Comparison of ENCODE assay signal across 16 mouse cellular contexts in the genomic region with DNA sequence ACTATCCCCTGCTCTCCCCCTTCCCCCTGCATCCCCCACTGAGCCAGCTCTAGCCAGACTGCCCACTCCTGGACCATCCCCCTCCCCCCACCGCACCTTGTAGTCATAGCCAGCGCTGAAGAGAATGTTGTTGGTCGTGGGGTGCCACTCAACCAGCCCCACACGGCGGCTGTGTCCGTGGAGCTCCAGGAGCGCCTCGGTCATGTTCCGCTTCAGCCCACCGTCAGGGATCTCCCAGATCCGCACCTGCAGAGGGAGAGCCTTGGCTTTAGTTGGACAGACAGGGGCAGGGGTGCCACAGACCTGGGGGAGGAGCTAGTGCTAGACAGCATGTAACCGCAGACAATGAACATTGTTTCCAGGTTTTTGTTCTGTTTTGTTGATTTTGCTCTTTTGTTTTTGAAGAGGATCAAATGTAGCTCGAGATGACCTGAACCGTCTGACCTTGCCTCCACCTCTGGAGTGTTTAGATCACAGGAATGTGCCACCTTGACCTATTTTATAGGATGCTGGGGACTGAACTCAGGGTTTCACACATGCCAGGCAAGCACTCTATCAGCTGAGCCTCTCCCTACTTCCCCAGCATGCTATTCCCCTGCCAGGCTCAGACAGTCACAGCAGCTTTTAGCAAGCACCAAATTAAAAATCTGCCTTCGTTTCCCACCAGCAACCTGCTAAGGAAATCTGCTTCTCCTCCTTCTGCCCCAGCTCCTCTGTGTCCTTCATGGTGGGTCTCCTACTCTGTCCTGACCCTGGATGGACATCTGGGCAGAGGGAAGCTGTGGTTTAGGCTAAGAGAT.
DNase-seq lines count a peak whose midpoint lies in the region; ATAC-seq and TF ChIP-seq lines count a peak whose summit lies in the region.
"Had no signal": no experiment of that assay in that cellular context is flagged by ENCODE, and none has a peak within 500 bp of the region (broad histone marks: within the 10 kb centered on the region; RNA-seq: fewer than 3 reads in every experiment).

No protein-coding gene starts in this region.

- peak; percentile 40 for DNase-seq in cerebellum, adult 11-12 months
- no peak for DNase-seq in cerebellum, adult 9-10 months
- DNase-seq in midbrain, embryonic 10.5 days (ENCODE audit: low spot score): no peak
- DNase-seq in midbrain, embryonic 14.5 days: no peak
- DNase-seq: kidney, adult 2 months; left cerebral cortex, postnatal 4 days; lung, postnatal 4 days; right cerebral cortex, postnatal 14 days; thymus, postnatal 14 days had no signal

- no peaks in the 10 kb centered on the region for H3K36me3 ChIP-seq in heart, embryonic 11.5 days (ENCODE audit: control insufficient read depth, insufficient read depth, low read length)
- peaks cover 15% of the 10 kb centered on the region for H3K36me3 ChIP-seq in heart, embryonic 12.5 days
- H3K36me3 ChIP-seq in midbrain, embryonic 10.5 days: peaks cover 31% of the 10 kb centered on the region
- H3K36me3 ChIP-seq in midbrain, embryonic 14.5 days (ENCODE audit: control insufficient read depth, insufficient read depth, low read length): peaks cover 40% of the 10 kb centered on the region
- H3K36me3 ChIP-seq: embryonic facial prominence, embryonic 15.5 days; G1E; liver, embryonic 15.5 days had no signal

- H3K4me3 ChIP-seq in heart, embryonic 11.5 days (ENCODE audit: low read depth, low read length): no peak overlapping the region
- H3K4me3 ChIP-seq in heart, embryonic 12.5 days: no peak overlapping the region
- no peak overlapping the region for H3K4me3 ChIP-seq in midbrain, embryonic 10.5 days
- no peak overlapping the region for H3K4me3 ChIP-seq in midbrain, embryonic 14.5 days (replicated peaks; ENCODE audit: low read depth, low read length)
- no peak overlapping the region for H3K4me3 ChIP-seq in cortical plate, adult 2 months (ENCODE audit: insufficient read depth, low read length)
- H3K4me3 ChIP-seq: embryonic facial prominence, embryonic 15.5 days; liver, embryonic 15.5 days had no signal

- no peaks in the 10 kb centered on the region for H3K27me3 ChIP-seq in heart, embryonic 11.5 days (ENCODE audit: control insufficient read depth, insufficient read depth, low read length)
- H3K27me3 ChIP-seq in heart, embryonic 12.5 days (replicated peaks): no peaks in the 10 kb centered on the region
- no peaks in the 10 kb centered on the region for H3K27me3 ChIP-seq in midbrain, embryonic 10.5 days (ENCODE audit: low read depth, poor library complexity, severe bottlenecking)
- H3K27me3 ChIP-seq in midbrain, embryonic 14.5 days (ENCODE audit: control insufficient read depth, insufficient read depth, low read length): no peaks in the 10 kb centered on the region
- H3K27me3 ChIP-seq: embryonic facial prominence, embryonic 15.5 days; liver, embryonic 15.5 days had no signal

- no peak for TF ChIP-seq POLR2A in cortical plate, adult 2 months (IDR thresholded peaks at IDR 0.05; ENCODE audit: extremely low read depth, insufficient read depth, low read length)

- ATAC-seq in heart, embryonic 11.5 days (replicated peaks; ENCODE audit: insufficient number of reproducible peaks, low FRiP score, low TSS enrichment): no peak
- no peak for ATAC-seq in heart, embryonic 12.5 days (ENCODE audit: insufficient number of reproducible peaks, low FRiP score)
- ATAC-seq in midbrain, embryonic 14.5 days (ENCODE audit: low FRiP score, low TSS enrichment): no peak
- ATAC-seq in monocyte, adult 5-6 weeks (replicated peaks; ENCODE audit: insufficient number of reproducible peaks, low FRiP score, low TSS enrichment, poor library complexity, severe bottlenecking): no peak

- no peak for TF ChIP-seq CTCF in cortical plate, adult 2 months (IDR thresholded peaks at IDR 0.05; ENCODE audit: extremely low read depth, insufficient read depth, low read length)

- no peak overlapping the region for H3K27ac ChIP-seq in heart, embryonic 11.5 days (ENCODE audit: low read depth, low read length)
- no peak overlapping the region for H3K27ac ChIP-seq in heart, embryonic 12.5 days (ENCODE audit: poor library complexity, severe bottlenecking)
- H3K27ac ChIP-seq in midbrain, embryonic 10.5 days (replicated peaks): peak overlapping the region; percentile 52
- no peak overlapping the region for H3K27ac ChIP-seq in midbrain, embryonic 14.5 days (replicated peaks; ENCODE audit: low read depth, low read length)
- peak overlapping the region; percentile 62 for H3K27ac ChIP-seq in cortical plate, adult 2 months (ENCODE audit: insufficient read depth, low read length)
- H3K27ac ChIP-seq: embryonic facial prominence, embryonic 15.5 days; liver, embryonic 15.5 days had no signal

- 0 out of 2 replicates have a peak overlapping the region, but pooled peaks have one; percentile 8 for H3K9ac ChIP-seq in heart, embryonic 11.5 days (ENCODE audit: low read depth, low read length)
- no peak overlapping the region for H3K9ac ChIP-seq in heart, embryonic 12.5 days
- H3K9ac ChIP-seq in midbrain, embryonic 14.5 days (replicated peaks; ENCODE audit: low read length): no peak overlapping the region
- H3K9ac ChIP-seq: embryonic facial prominence, embryonic 15.5 days; liver, embryonic 15.5 days had no signal

- H3K4me2 ChIP-seq in heart, embryonic 11.5 days: no peak overlapping the region
- H3K4me2 ChIP-seq in heart, embryonic 12.5 days: no peak overlapping the region
- no peak overlapping the region for H3K4me2 ChIP-seq in midbrain, embryonic 14.5 days (ENCODE audit: low read length)
- H3K4me2 ChIP-seq: embryonic facial prominence, embryonic 15.5 days; liver, embryonic 15.5 days had no signal

- H3K9me3 ChIP-seq in heart, embryonic 11.5 days (replicated peaks; ENCODE audit: control insufficient read depth, low read length): no peaks in the 10 kb centered on the region
- H3K9me3 ChIP-seq in heart, embryonic 12.5 days (replicated peaks): 0 out of 2 replicates have a peak, but pooled peaks cover 3% of the 10 kb centered on the region
- no peaks in the 10 kb centered on the region for H3K9me3 ChIP-seq in midbrain, embryonic 10.5 days (replicated peaks)
- 0 out of 2 replicates have a peak, but pooled peaks cover 4% of the 10 kb centered on the region for H3K9me3 ChIP-seq in midbrain, embryonic 14.5 days (ENCODE audit: control insufficient read depth, low read length)
- H3K9me3 ChIP-seq: embryonic facial prominence, embryonic 15.5 days; G1E; liver, embryonic 15.5 days had no signal

- WGBS in heart, embryonic 11.5 days (ENCODE audit: insufficient replicate concordance): 70% methylated on average over 15 of the region's 15 CpGs
- 74% methylated on average over 15 of the region's 15 CpGs for WGBS in heart, embryonic 12.5 days
- 78% methylated on average over 15 of the region's 15 CpGs for WGBS in midbrain, embryonic 10.5 days
- 58% methylated on average over 15 of the region's 15 CpGs for WGBS in midbrain, embryonic 14.5 days

- peaks cover 25% of the 10 kb centered on the region for H3K4me1 ChIP-seq in heart, embryonic 11.5 days (ENCODE audit: control insufficient read depth, insufficient read depth, low read length)
- H3K4me1 ChIP-seq in heart, embryonic 12.5 days (replicated peaks): peaks cover 36% of the 10 kb centered on the region
- peaks cover 31% of the 10 kb centered on the region for H3K4me1 ChIP-seq in midbrain, embryonic 10.5 days
- H3K4me1 ChIP-seq in midbrain, embryonic 14.5 days (ENCODE audit: control insufficient read depth, insufficient read depth, low read length): 0 out of 2 replicates have a peak, but pooled peaks cover 10% of the 10 kb centered on the region
- peaks cover 10% of the 10 kb centered on the region for H3K4me1 ChIP-seq in cortical plate, adult 2 months (ENCODE audit: control insufficient read depth, insufficient read depth, low read length)

Comparison
In these comparisons a context has a peak if more than half of its experiments do, and no peak if none do; other contexts are left out.
1. H3K27ac ChIP-seq: peak in midbrain, embryonic 10.5 days (single experiment) and cortical plate, adult 2 months (single experiment); none in heart, embryonic 11.5 days (single experiment), heart, embryonic 12.5 days (single experiment) and midbrain, embryonic 14.5 days (single experiment).